Mouse (Mus musculus): ENCODE data around the gene Smpdl3b.

- TF ChIP-seq GATA1 (IDR thresholded peaks at IDR 0.05; ENCODE audit: borderline replicate concordance, low read length): no peak
- TF ChIP-seq FLI1 (IDR thresholded peaks at IDR 0.05; ENCODE audit: low read length): no peak
Measured at GRCm38 (mm10) chr4:132795171-132795570, 38.1 kb upstream of the Smpdl3b start.
